Mouse (Mus musculus) retina, postnatal 7 days (tissue): ENCODE data around the gene Foxp1.

Source experiments
- DNase-seq: peaks from one replicate; pipeline ENCODE4 v3.0.0-alpha.2; 2012; ENCODE audit warnings: low read depth, low spot score

Gene Foxp1

DNA sequence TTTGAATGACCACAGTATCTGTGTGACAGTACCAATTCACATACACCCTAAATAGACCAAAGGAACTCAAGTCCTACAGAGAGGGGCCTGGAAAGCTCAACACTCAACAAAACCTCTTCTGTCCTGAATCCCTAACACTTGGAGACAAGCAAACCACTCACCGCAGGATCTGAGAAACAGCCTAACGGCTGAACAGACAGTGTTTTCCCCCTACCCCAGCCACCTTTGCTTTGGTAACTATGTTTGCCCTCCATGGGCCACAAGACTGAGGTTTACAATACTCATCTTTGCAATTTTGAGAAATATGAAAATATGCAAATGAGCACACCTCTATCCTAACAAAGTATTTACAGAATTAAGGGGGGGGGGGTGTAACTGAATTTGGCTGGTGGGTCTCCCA is 525.7 kb downstream of the Foxp1 start:
- DNase-seq, result no peak

GRCm38 (mm10) chr6:98996346-98996745 is 526.2 kb downstream of the Foxp1 start:
- DNase-seq, result no peak

- DNase-seq, result no peak
Measured at GRCm38 (mm10) chr6:98995681-98996080, 526.8 kb downstream of the Foxp1 start.

GRCm38 (mm10) chr6:98994902-98995301 is 527.6 kb downstream of the Foxp1 start:
- DNase-seq, result no peak

GRCm38 (mm10) chr6:98994104-98994787 is 528.3 kb downstream of the Foxp1 start:
- no peak for DNase-seq

DNA sequence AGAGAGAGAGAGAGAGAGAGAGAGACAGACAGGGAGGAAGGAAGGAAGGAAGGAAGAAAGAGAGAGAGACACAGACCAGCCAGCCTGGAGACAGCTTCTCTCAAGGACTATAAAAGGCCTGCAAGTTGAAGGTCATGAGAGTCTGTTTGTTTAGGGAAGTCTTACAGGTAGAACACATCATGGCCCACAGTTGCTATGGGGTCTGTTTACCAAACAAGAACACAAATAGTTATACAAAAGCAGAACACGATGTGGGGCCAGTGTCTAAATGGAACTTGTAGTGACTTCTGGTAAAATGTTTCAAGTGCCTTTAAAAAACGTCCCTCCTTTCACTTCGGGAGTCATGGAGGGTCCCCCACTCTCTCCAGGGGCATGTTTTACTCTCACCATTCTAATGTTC is 529.3 kb downstream of the Foxp1 start:
- no peak for DNase-seq

DNA sequence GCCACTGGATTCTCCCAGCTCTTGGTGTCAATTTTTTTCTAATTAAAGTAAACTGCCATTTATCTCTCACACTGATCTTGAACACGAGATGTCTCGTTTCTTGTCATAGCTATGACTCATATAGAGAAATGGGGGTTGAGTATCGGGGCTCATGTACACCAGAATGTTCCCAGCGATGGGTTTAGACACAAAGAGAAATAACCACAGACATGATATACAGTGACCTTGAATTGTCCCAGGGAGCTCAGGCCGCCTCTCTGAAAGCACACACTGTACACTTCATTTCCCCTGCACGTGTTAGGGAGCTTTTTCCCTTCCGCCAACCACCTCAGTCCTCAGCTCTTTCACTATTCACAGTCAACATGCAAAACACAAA is 529.8 kb downstream of the Foxp1 start:
- no peak for DNase-seq

DNA sequence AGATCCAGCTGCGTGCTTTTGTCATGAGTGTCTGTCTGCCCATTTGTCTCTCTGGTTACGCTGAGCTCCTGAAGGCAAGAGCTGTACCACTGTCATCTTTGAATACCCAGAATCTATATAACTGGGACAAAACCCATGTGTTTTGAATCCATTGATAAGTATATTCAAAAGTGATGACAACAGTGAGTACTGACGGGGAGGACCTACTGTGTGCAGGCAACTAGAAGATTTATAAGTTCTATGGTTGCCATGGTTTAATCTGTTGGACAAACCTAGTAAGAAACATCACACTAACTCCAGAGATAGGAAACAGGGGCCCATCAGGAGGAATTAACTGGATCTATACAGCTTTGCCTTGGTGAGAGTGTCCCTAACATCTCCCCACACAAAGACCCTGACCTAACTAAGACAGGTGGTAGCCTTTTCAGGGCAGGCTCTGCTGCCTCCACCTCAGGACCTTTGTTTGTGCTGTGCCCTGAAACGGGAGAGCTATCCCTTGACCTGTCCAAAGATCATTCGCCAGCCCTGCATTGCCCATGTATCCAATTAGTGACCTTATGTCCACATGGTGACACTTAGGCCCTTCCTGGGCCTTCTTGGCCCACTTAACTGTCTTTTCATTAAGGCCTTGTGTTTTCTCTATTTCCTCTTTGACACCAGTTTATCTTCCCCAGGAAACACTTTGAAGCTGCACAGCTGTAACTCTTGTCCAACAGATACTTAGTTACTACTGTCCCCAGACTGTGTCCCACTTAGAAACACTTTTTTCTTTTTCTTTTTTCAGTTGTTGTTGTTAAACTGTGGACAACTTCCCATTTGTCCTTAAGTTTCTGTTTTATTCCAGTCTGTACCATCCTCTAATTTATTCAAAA is 530.4 kb downstream of the Foxp1 start:
- no peak for DNase-seq

DNA sequence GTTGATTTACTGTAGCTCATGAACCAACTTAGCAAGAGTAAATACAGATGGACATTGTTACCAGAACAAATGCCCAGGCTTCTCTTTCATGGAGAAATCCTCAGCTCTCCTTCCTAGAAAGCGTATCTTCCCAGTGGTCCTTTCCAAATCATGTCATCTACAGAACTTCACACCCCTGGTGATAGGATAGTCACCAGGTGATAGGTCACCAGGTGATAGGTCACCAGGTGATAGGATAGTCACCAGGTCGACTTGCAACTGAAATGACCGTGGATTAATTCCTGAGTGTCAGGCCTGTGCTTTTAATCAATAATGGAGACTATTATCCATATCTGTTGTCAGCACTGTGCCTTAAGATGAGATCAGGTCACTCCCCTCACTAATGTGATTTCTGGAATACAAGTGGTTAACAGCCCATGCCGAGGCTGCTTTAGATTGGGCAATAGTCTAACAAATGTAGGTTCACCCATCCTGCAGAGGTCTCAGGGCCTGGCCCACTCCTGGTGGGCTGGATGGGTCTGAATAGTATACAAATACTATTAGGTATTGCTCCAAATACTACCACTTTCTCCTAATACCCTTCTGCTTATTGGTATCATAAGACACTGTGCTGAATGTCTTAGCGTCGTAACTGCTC is 534.9 kb downstream of the Foxp1 start:
- DNase-seq, result no peak

GRCm38 (mm10) chr6:98985452-98985851 is 537.1 kb downstream of the Foxp1 start:
- DNase-seq, result no peak

DNA sequence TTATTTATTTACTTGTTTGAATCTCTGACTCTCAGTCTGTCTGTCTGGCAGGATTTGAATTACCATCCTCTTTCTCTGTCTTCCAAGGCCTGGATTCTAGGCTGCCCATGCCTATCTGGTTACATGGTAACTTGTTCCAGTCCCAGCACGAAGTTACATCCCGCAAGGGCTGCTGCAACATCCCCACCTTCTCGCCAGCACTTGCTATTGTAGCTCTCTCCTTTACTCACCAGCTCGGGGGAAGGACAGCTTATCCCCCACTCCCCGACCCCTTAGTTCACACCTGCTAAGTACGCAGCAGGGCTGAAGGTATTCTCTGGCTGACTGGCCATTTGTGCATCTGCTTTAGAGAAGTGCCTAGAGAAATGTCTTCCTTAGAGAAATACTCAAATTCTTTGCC is 537.9 kb downstream of the Foxp1 start:
- no peak for DNase-seq

GRCm38 (mm10) chr6:98984026-98984425 is 538.5 kb downstream of the Foxp1 start:
- no peak for DNase-seq

GRCm38 (mm10) chr6:98983311-98983838 is 539.1 kb downstream of the Foxp1 start:
- DNase-seq, result no peak

DNA sequence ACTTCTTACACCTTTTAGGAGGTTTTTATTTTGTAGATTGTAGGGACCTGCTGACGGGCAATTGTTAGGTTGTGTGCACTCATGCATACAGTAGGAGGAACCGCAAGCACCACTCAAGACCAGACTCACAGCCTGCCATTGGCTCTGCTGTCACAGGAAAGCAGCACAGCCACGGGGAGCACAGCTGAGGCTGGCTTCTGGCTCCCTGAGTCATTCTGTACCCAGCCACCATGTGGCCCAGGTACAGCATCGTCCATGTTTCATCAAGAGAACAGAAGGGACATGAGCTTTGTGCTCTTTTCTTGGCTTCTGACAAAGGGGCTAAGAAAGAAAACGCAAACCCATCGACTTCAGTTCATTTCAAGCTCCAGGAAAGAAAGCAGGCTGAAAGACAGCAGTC is 541.3 kb downstream of the Foxp1 start:
- no peak for DNase-seq

GRCm38 (mm10) chr6:98980432-98980831 is 542.1 kb downstream of the Foxp1 start:
- no peak for DNase-seq

DNA sequence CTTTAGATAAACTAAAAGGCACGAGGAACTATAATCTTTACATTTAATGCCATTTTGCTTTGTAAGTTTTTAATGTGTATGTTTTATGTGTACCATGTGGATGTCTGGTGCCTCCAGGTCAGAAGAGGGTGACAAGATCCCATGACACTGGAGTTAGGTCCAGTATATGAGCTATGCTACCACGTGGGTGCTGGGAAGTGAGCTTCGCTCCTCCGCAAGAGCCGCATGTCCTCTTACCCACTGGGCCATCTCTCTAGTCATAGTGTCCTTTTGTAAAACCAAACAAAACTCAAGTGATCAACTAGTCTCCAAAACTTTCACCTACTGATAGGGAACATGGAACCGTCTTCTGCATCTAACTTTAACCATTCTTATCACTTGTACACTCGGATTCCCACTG is 542.5 kb downstream of the Foxp1 start:
- no peak for DNase-seq

DNA sequence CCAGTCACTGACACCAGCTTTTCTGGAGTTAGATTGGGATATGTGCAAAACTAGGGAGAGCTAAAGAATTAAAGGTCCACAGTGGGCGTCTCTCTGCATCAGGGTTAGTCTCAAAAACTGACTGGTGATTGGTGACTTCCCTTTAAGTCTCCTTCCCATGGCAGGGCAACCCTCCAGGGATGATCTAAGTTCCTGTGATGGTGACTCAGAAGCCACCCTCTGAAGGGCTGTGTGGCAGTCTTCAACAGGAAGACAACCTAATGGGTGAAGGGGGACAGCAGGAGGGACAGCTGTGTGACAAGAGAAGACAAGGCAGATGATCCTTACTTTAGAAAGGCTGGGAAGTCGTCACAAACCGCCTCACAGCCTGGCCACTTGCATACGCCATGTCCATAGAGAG is 544.7 kb downstream of the Foxp1 start:
- DNase-seq, result no peak

- no peak for DNase-seq
Measured at GRCm38 (mm10) chr6:98975918-98976317, 546.6 kb downstream of the Foxp1 start.

DNA sequence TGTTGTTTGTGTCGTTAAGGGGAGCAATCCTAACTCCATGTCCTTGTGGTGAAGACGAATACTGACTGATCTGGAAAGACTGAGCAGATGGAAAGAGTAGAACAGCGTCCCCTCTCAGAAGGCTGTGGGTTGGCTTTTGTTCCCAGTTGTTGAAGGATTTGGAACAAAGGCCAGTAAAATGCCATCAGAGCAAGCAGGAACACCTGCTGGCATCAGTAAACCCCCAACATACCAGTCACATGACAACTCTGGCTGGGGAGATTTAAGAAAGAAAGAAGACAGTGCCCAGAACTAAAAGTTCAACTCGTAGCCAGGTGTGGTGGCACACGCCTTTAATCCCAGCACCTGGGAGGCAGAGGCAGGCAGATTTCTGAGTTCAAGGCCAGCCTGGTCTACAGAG is 549.1 kb downstream of the Foxp1 start:
- DNase-seq, result no peak

DNA sequence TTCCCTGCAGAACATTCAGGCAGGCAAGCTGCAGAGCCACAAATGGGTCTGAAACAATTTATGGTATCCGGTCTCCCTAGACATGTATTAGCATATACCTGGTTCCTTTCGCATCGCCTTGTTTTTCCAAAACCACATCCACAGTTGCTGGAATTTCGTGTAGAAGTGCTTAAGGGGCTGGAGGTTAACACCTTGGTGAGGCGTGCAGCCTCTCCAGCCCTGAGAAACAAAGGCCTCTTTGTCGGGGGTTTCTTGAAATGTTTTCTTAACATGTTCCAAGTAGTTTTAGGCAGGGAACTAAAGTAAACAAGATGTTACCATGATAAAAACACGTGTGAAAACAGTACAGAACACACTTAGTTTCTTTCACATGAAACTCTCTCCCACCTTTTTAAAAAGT is 550.1 kb downstream of the Foxp1 start:
- DNase-seq, result no peak

GRCm38 (mm10) chr6:98959333-98959732 is 563.2 kb downstream of the Foxp1 start:
- no peak for DNase-seq

DNA sequence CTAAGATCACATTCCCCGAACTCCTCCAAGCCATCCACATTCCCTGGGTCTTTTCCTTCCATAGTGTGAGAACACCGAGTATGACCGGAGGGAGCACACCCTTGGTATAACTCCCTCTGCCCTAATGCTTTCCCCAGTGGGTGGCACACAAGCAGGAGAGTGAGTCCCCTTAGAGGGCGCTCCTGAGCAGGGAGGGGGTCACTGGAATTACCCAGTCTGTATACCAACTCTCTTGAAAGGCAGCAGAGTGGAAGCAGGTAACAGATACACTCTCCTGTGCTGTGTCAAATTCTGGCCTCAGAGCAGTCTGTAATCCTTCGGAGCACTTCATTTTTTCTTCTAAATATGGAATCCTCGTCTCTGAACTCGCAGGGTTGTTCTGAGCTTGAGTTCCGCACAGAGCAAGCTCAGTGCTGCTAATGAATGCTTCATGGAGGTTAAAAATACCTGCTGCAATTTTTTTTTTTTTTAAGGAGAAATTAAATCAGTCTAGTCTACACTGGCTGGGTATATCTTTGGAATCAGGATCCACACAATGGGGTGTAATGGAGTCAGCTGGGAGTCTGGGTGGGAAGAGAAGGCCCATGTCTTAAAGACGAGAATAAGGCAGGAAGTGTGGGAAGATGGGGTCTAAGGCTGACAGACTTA is 565.9 kb downstream of the Foxp1 start:
- no peak for DNase-seq
